Mouse (Mus musculus) testis, adult 2 months (tissue): Measurements from ENCODE around the gene Hmg20b.
A peak's percentile ranks its signal among the peaks of the same experiment; 100 is the strongest.

Source experiments
- CTCF ChIP-seq: fragments of 200-500 bp; IDR thresholded peaks from 2 replicates; pipeline ENCODE4 v1.5.1; 2012; ENCODE audit warnings: low read depth, mild to moderate bottlenecking, inconsistent platforms, low read length, moderate library complexity; ENCODE audit not compliant: control insufficient read depth, insufficient read depth, insufficient replicate concordance
- POLR2A ChIP-seq: fragments of 200-500 bp; IDR thresholded peaks from 2 replicates; pipeline ENCODE4 v1.6.1; 2012; ENCODE audit warnings: low read depth, mild to moderate bottlenecking, inconsistent platforms, low read length, moderate library complexity; ENCODE audit not compliant: control insufficient read depth

- no peak for TF ChIP-seq CTCF
- peak; percentile 80; the same call in 1 of the 2 replicates for TF ChIP-seq POLR2A
Measured at GRCm38 (mm10) chr10:81365672-81366476, 15.6 kb upstream of the Hmg20b start, which contains the start of gene 4930404N11Rik.
